Mouse (Mus musculus): ENCODE measurements around the gene Srpk3. TPM values are rescaled to one million over a fixed set of nuclear protein-coding genes. Genes with fewer than 3 reads are reported as not detected.

The Srpk3 gene
- polyA plus RNA-seq, 1 experiment from 2014 or later = 1.7 TPM

GRCm38 (mm10) chrX:73793505-73793904 is 19.3 kb downstream of the Srpk3 start:
- Histone ChIP-seq H3K4me2 (ENCODE audit: low read depth, low read length) (no peak overlapping the region), H3K9me3 (ENCODE audit: low read length) (no peaks in the 10 kb centered on the region), H3K36me3 (replicated peaks; ENCODE audit: insufficient read depth, low read length) (peaks cover 5% of the 10 kb centered on the region; the same call in 1 of the 2 replicates), H3K9ac (replicated peaks) (no peak overlapping the region), H3K27ac (ENCODE audit: low read depth) (no peak overlapping the region), H3K4me3 (ENCODE audit: low read depth, low read length) (no peak overlapping the region), H3K4me1 (ENCODE audit: insufficient read depth) (peaks cover 3% of the 10 kb centered on the region; the same call in 1 of the 2 replicates), H3K27me3 (ENCODE audit: insufficient read depth, low read length) (no peaks in the 10 kb centered on the region)
- WGBS (ENCODE audit: insufficient replicate concordance) = 0% methylated on average over 1 of the region's 1 CpGs
- ATAC-seq = no peak
- TF ChIP-seq EP300 (IDR thresholded peaks at IDR 0.05; ENCODE audit: low read depth) (no peak), CTCF (IDR thresholded peaks at IDR 0.05; ENCODE audit: low read depth) (no peak)
- DNase-seq = no peak

GRCm38 (mm10) chrX:73797511-73797910 is 23.3 kb downstream of the Srpk3 start:
- no peaks in the 10 kb centered on the region for H3K9me3 ChIP-seq (ENCODE audit: low read length)
- 72% methylated on average over 2 of the region's 2 CpGs for WGBS (ENCODE audit: insufficient replicate concordance)
- H3K4me3 ChIP-seq (ENCODE audit: low read depth, low read length) = no peak overlapping the region
- no peaks in the 10 kb centered on the region for H3K4me1 ChIP-seq (ENCODE audit: insufficient read depth)
- H3K27ac ChIP-seq (ENCODE audit: low read depth) = no peak overlapping the region
- no peak for ATAC-seq
- no peak overlapping the region for H3K9ac ChIP-seq (replicated peaks)
- H3K27me3 ChIP-seq (ENCODE audit: insufficient read depth, low read length) = peaks cover 4% of the 10 kb centered on the region; the same call in 1 of the 2 replicates
- DNase-seq = no peak
- H3K36me3 ChIP-seq (replicated peaks; ENCODE audit: insufficient read depth, low read length) = no peaks in the 10 kb centered on the region
- H3K4me2 ChIP-seq (ENCODE audit: low read depth, low read length) = no peak overlapping the region
- TF ChIP-seq CTCF (IDR thresholded peaks at IDR 0.05; ENCODE audit: low read depth) = no peak
- TF ChIP-seq EP300 (IDR thresholded peaks at IDR 0.05; ENCODE audit: low read depth) = no peak

- Histone ChIP-seq H3K4me1 (ENCODE audit: insufficient read depth) (no peaks in the 10 kb centered on the region), H3K27me3 (ENCODE audit: insufficient read depth, low read length) (peaks cover 4% of the 10 kb centered on the region; the same call in 1 of the 2 replicates), H3K9ac (replicated peaks) (no peak overlapping the region), H3K4me3 (ENCODE audit: low read depth, low read length) (no peak overlapping the region), H3K27ac (ENCODE audit: low read depth) (no peak overlapping the region), H3K36me3 (replicated peaks; ENCODE audit: insufficient read depth, low read length) (no peaks in the 10 kb centered on the region), H3K9me3 (ENCODE audit: low read length) (no peaks in the 10 kb centered on the region), H3K4me2 (ENCODE audit: low read depth, low read length) (no peak overlapping the region)
- WGBS (ENCODE audit: insufficient replicate concordance) = 46% methylated on average over 8 of the region's 9 CpGs
- TF ChIP-seq EP300 (IDR thresholded peaks at IDR 0.05; ENCODE audit: low read depth) = no peak
- peak; percentile 88 for TF ChIP-seq CTCF (IDR thresholded peaks at IDR 0.05; ENCODE audit: low read depth)
- DNase-seq (peak; percentile 78), ATAC-seq (peak; percentile 70)
Observed at GRCm38 (mm10) chrX:73798502-73798901, 24.3 kb downstream of the Srpk3 start.

GRCm38 (mm10) chrX:73805814-73806213 is 31.6 kb downstream of the Srpk3 start:
- WGBS (ENCODE audit: insufficient replicate concordance) = 71% methylated on average over 1 of the region's 1 CpGs
- no peaks in the 10 kb centered on the region for H3K4me1 ChIP-seq (ENCODE audit: insufficient read depth)
- H3K27me3 ChIP-seq (ENCODE audit: insufficient read depth, low read length) = no peaks in the 10 kb centered on the region
- H3K9ac ChIP-seq (replicated peaks) = no peak overlapping the region
- TF ChIP-seq CTCF (IDR thresholded peaks at IDR 0.05; ENCODE audit: low read depth) (no peak), EP300 (IDR thresholded peaks at IDR 0.05; ENCODE audit: low read depth) (no peak)
- H3K4me3 ChIP-seq (ENCODE audit: low read depth, low read length) = no peak overlapping the region
- ATAC-seq (no peak), DNase-seq (no peak)
- H3K4me2 ChIP-seq (ENCODE audit: low read depth, low read length) = no peak overlapping the region
- H3K27ac ChIP-seq (ENCODE audit: low read depth) = no peak overlapping the region
- H3K9me3 ChIP-seq (ENCODE audit: low read length) = no peaks in the 10 kb centered on the region
- H3K36me3 ChIP-seq (replicated peaks; ENCODE audit: insufficient read depth, low read length) = no peaks in the 10 kb centered on the region

GRCm38 (mm10) chrX:73815072-73815471 is 40.9 kb downstream of the Srpk3 start:
- H3K4me3 ChIP-seq (ENCODE audit: low read depth, low read length) = no peak overlapping the region
- 17% methylated on average over 14 of the region's 14 CpGs for WGBS (ENCODE audit: insufficient replicate concordance)
- H3K27ac ChIP-seq (ENCODE audit: low read depth) = no peak overlapping the region
- H3K36me3 ChIP-seq (replicated peaks; ENCODE audit: insufficient read depth, low read length) = no peaks in the 10 kb centered on the region
- H3K9ac ChIP-seq (replicated peaks) = no peak overlapping the region
- no peaks in the 10 kb centered on the region for H3K27me3 ChIP-seq (ENCODE audit: insufficient read depth, low read length)
- DNase-seq (no peak), ATAC-seq (no peak)
- no peak for TF ChIP-seq CTCF (IDR thresholded peaks at IDR 0.05; ENCODE audit: low read depth)
- TF ChIP-seq EP300 (IDR thresholded peaks at IDR 0.05; ENCODE audit: low read depth) = no peak
- no peaks in the 10 kb centered on the region for H3K9me3 ChIP-seq (ENCODE audit: low read length)
- H3K4me2 ChIP-seq (ENCODE audit: low read depth, low read length) = no peak overlapping the region; the same call in 1 of the 2 replicates
- H3K4me1 ChIP-seq (ENCODE audit: insufficient read depth) = no peaks in the 10 kb centered on the region

- Histone ChIP-seq H3K9me3 (ENCODE audit: low read length) (no peaks in the 10 kb centered on the region), H3K27ac (ENCODE audit: low read depth) (no peak overlapping the region), H3K4me1 (ENCODE audit: insufficient read depth) (no peaks in the 10 kb centered on the region), H3K4me2 (ENCODE audit: low read depth, low read length) (no peak overlapping the region), H3K4me3 (ENCODE audit: low read depth, low read length) (no peak overlapping the region), H3K36me3 (replicated peaks; ENCODE audit: insufficient read depth, low read length) (no peaks in the 10 kb centered on the region), H3K9ac (replicated peaks) (no peak overlapping the region), H3K27me3 (ENCODE audit: insufficient read depth, low read length) (no peaks in the 10 kb centered on the region; the same call in 1 of the 2 replicates)
- ATAC-seq (no peak), DNase-seq (no peak)
- 38% methylated on average over 3 of the region's 3 CpGs for WGBS (ENCODE audit: insufficient replicate concordance)
- no peak for TF ChIP-seq CTCF (IDR thresholded peaks at IDR 0.05; ENCODE audit: low read depth)
- no peak for TF ChIP-seq EP300 (IDR thresholded peaks at IDR 0.05; ENCODE audit: low read depth)
Observed at GRCm38 (mm10) chrX:73816596-73817314, 42.5 kb downstream of the Srpk3 start.
